Mouse (Mus musculus): Measurements from ENCODE around the gene Apol11b. TPM values are rescaled to one million over a fixed set of nuclear protein-coding genes. Genes with fewer than 3 reads are reported as not detected.
"Not testable (repeated sequence)": the region's sequence is repeated elsewhere in the genome, so short reads cannot be mapped to it uniquely, and the experiment has no call there.

Apol11b gene
- polyA plus RNA-seq (2012; fragmentation: generic; extraction: Trizol) = 0.02 TPM

GRCm38 (mm10) chr15:77643176-77643575 is at the start of gene Apol11b:
TSS of gene Apol11b (minus strand) at chr15:77643286.
- H3K4me2 ChIP-seq (ENCODE audit: low read depth); H3K4me3 ChIP-seq; H3K36me3 ChIP-seq (ENCODE audit: control insufficient read depth, insufficient read depth); H3K79me2 ChIP-seq (ENCODE audit: control insufficient read depth, insufficient read depth); H3ac ChIP-seq (ENCODE audit: control insufficient read depth, insufficient read length): not testable (repeated sequence)
- peaks cover 12% of the 10 kb centered on the region for H3K27me3 ChIP-seq (ENCODE audit: control insufficient read depth, insufficient read depth, insufficient read length)

DNA sequence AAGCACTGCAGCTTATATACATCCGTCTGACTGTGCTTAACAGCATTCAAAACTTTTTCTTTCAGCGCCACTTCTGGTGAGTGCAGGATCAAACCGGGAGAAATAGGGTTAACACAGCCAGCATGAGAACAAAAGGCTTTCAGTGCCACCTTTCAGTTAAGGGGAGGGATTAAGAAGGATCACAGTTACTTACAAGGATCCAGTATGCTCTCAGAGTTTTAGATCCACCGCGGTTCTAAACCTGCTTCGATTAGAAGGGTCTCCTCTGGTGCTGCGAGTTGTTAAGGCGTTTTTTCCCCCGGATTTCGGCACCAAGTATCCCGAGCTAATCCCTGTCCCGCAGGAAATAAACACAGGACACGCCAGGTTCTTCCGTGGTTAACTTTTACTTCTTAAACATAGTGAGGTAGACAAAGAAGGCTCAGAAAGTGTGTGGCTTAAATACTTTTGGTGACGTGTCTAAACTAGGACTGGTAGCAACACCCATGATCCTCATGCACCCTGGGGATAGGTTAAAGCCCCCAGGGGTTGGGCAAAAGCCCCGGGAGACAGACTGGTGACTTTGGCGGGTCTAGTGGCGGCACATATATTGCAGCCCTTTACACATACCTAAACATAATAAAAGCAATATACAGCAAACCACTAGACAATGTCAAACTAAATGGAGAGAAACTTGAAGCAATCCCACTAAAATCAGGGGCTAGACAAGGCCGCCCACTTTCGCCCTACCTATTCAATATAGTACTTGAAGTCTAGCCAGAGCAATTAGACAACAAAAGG is 48.6 kb upstream of the Apol11b start:
- not testable (repeated sequence) for H3K36me3 ChIP-seq (ENCODE audit: control insufficient read depth, insufficient read depth); H3ac ChIP-seq (ENCODE audit: control insufficient read depth, insufficient read length); H3K27me3 ChIP-seq (ENCODE audit: control insufficient read depth, insufficient read depth, insufficient read length); H3K79me2 ChIP-seq (ENCODE audit: control insufficient read depth, insufficient read depth); H3K4me3 ChIP-seq; H3K4me2 ChIP-seq (ENCODE audit: low read depth)

- not testable (repeated sequence) for H3ac ChIP-seq (ENCODE audit: control insufficient read depth, insufficient read length); H3K36me3 ChIP-seq (ENCODE audit: control insufficient read depth, insufficient read depth); H3K79me2 ChIP-seq (ENCODE audit: control insufficient read depth, insufficient read depth); H3K27me3 ChIP-seq (ENCODE audit: control insufficient read depth, insufficient read depth, insufficient read length); H3K4me2 ChIP-seq (ENCODE audit: low read depth); H3K4me3 ChIP-seq
Measured at GRCm38 (mm10) chr15:77683944-77684343, 40.9 kb upstream of the Apol11b start.

DNA sequence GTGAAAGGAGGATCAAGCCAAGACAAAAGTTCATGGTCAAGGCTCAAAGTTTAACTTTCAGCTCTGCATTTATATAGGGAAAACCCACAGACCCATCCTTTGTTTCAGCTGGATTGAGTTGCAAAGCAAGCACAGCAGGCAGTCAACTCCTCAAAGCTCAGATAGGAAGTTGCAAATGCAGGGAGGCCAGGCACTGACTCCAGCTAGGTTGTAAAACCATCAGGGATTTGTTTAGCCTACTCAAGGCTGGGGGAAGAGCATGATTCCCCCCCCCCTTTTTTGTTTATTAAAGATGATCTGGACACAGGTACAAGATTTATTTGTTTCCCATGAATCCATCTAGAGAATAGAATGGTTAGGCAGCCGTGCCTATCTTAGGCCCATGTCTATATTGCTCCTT is 31.0 kb upstream of the Apol11b start:
- not testable (repeated sequence) for H3K36me3 ChIP-seq (ENCODE audit: control insufficient read depth, insufficient read depth); H3K27me3 ChIP-seq (ENCODE audit: control insufficient read depth, insufficient read depth, insufficient read length); H3K79me2 ChIP-seq (ENCODE audit: control insufficient read depth, insufficient read depth); H3ac ChIP-seq (ENCODE audit: control insufficient read depth, insufficient read length); H3K4me2 ChIP-seq (ENCODE audit: low read depth); H3K4me3 ChIP-seq

- not testable (repeated sequence) for H3K27me3 ChIP-seq (ENCODE audit: control insufficient read depth, insufficient read depth, insufficient read length); H3K36me3 ChIP-seq (ENCODE audit: control insufficient read depth, insufficient read depth); H3ac ChIP-seq (ENCODE audit: control insufficient read depth, insufficient read length); H3K79me2 ChIP-seq (ENCODE audit: control insufficient read depth, insufficient read depth); H3K4me3 ChIP-seq; H3K4me2 ChIP-seq (ENCODE audit: low read depth)
Measured at GRCm38 (mm10) chr15:77661841-77662240, 18.8 kb upstream of the Apol11b start.

DNA sequence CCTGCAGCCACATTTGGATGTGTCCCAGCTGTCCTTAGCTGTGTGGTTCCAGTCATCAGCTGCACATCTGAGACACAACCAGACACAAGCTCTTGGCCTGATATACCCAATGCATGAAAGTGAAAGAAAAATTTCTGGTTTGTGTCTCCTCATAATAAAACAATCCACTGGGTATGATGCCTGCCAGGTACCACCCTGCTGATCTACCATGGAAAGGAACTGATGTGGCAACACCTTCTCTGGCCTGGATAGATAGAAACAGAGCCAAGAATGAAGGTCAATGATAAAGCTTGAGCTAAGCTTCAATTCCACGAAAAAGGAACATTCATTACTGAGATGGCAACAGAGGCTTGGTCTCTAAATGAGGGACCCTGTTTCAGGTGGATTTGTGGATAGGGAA is 16.7 kb upstream of the Apol11b start:
- H3K4me3 ChIP-seq; H3K36me3 ChIP-seq (ENCODE audit: control insufficient read depth, insufficient read depth); H3K4me2 ChIP-seq (ENCODE audit: low read depth); H3K79me2 ChIP-seq (ENCODE audit: control insufficient read depth, insufficient read depth); H3ac ChIP-seq (ENCODE audit: control insufficient read depth, insufficient read length): not testable (repeated sequence)
- H3K27me3 ChIP-seq (ENCODE audit: control insufficient read depth, insufficient read depth, insufficient read length) = peaks cover 15% of the 10 kb centered on the region

- not testable (repeated sequence) for H3K79me2 ChIP-seq (ENCODE audit: control insufficient read depth, insufficient read depth); H3K4me2 ChIP-seq (ENCODE audit: low read depth); H3ac ChIP-seq (ENCODE audit: control insufficient read depth, insufficient read length); H3K4me3 ChIP-seq; H3K36me3 ChIP-seq (ENCODE audit: control insufficient read depth, insufficient read depth)
- peaks cover 21% of the 10 kb centered on the region for H3K27me3 ChIP-seq (ENCODE audit: control insufficient read depth, insufficient read depth, insufficient read length)
Measured at GRCm38 (mm10) chr15:77651143-77651542, 8.1 kb upstream of the Apol11b start.

DNA sequence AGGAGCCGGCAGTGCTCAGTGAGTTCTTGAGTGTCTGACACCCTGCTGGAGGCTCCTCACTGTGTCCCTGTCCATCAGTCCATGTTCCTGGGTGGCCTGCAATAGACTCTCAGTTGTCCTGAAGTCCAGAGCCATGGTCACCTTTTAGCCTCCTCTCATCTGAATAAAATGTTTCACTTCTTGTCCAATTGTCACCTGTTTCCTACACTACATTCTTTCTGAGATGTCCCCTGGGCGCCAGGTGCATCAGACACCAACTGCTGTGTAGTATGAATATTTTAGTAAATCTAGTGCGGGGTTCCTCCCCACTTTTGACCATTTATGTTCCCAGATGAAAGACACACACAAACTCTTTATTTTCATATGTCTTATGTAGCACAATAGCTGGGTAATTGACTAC is 13.3 kb downstream of the Apol11b start:
- H3K79me2 ChIP-seq (ENCODE audit: control insufficient read depth, insufficient read depth); H3K36me3 ChIP-seq (ENCODE audit: control insufficient read depth, insufficient read depth); H3ac ChIP-seq (ENCODE audit: control insufficient read depth, insufficient read length); H3K4me2 ChIP-seq (ENCODE audit: low read depth); H3K4me3 ChIP-seq: not testable (repeated sequence)
- peaks cover 38% of the 10 kb centered on the region for H3K27me3 ChIP-seq (ENCODE audit: control insufficient read depth, insufficient read depth, insufficient read length)

DNA sequence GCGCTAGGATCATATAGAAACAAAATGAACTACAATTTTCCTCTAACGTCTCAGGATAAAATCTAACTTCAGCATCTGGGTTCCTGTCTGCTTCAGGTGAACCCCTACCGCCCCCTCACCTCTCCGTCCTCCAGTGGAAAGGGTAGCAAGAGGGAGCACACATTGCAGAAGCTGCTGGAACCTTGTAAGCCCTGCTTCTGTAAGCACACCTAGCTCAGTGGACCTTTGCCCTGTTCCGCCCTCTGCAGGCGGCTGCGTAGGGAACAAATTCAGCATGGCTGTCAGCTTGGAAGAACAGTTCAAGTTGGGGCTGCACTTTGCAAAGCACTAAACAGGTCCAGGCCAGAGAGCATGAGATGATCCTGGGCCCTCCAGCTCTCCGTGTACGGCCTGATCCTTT is 14.4 kb downstream of the Apol11b start:
- H3ac ChIP-seq (ENCODE audit: control insufficient read depth, insufficient read length); H3K4me3 ChIP-seq; H3K79me2 ChIP-seq (ENCODE audit: control insufficient read depth, insufficient read depth); H3K36me3 ChIP-seq (ENCODE audit: control insufficient read depth, insufficient read depth); H3K4me2 ChIP-seq (ENCODE audit: low read depth): not testable (repeated sequence)
- H3K27me3 ChIP-seq (ENCODE audit: control insufficient read depth, insufficient read depth, insufficient read length) = peaks cover 34% of the 10 kb centered on the region

DNA sequence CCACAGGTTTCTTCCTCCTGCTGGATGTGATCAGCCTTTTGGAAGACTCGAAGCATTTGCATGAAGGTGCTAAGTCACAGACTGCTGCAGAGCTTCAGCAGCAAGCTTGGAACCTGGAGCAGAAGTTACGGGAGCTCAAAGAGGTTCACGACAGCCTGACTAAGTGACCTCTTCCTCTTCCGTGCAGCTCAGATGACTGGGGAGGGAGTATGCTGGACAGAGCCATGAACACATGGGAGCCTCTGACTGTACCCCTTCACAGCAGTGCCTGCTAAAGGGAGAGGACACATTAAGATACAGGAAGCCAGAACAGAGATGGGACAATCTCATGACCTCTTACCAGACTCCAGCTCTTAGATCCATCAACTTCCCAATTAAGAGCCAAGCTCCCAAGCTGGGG is 16.6 kb downstream of the Apol11b start:
- H3ac ChIP-seq (ENCODE audit: control insufficient read depth, insufficient read length); H3K4me3 ChIP-seq; H3K4me2 ChIP-seq (ENCODE audit: low read depth); H3K36me3 ChIP-seq (ENCODE audit: control insufficient read depth, insufficient read depth); H3K79me2 ChIP-seq (ENCODE audit: control insufficient read depth, insufficient read depth): not testable (repeated sequence)
- peaks cover 12% of the 10 kb centered on the region for H3K27me3 ChIP-seq (ENCODE audit: control insufficient read depth, insufficient read depth, insufficient read length)

Measured in myocyte (in vitro differentiated cells).